Mouse (Mus musculus): Measurements from ENCODE around the gene Sntb2. TPM values are rescaled to one million over a fixed set of nuclear protein-coding genes. Genes with fewer than 3 reads are reported as not detected.
A peak's percentile ranks its signal among the peaks of the same experiment; 100 is the strongest.

Sntb2 gene
- polyA plus RNA-seq, 1 experiment from 2014 or later = 9.0 TPM

DNA sequence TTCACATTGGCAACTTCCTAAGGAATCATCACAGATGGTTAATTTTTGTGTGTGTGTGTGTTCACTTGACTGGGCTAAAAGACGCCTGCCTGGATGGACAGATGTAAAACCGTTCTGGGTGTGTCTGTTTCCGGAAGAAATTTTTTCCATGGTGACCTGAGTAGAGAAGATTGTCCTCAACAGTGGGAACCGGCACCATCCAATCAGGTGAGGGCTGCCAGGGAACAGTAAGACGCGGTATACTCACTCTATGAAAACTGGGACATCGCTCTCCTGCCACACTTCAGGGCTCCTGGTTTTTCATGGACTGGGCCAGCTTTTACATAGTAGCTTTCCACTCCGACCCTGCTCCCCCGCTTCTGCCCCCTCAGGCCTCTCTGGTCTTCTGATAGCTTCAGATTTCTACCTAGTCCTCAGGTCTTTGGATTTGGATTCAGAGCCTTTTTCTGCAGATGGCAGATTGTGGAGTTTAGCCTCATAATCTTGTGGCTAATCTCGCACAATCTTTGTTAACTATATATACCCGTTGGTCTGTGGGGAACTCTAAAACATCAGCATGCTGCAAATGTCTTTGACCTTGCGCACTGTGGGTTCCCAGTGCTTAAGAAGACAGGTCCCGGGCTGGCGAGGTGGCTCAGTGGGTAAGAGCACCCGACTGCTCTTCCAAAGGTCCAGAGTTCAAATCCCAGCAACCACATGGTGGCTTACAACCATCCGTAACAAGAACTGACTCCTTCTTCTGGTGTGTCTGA, 1.1 kb upstream of the Sntb2 start:
- Histone ChIP-seq H3K9me3 (no peaks in the 10 kb centered on the region), H3K9ac (replicated peaks) (no peak overlapping the region), H3K27ac (replicated peaks) (no peak overlapping the region), H3K4me3 (no peak overlapping the region), H3K36me3 (no peaks in the 10 kb centered on the region), H3K4me2 (replicated peaks) (no peak overlapping the region), H3K27me3 (peaks cover 25% of the 10 kb centered on the region), H3K4me1 (peaks cover 26% of the 10 kb centered on the region)
- 78% methylated on average over 16 of the region's 16 CpGs for WGBS
- ATAC-seq (ENCODE audit: low FRiP score, low read depth) = no peak

DNA sequence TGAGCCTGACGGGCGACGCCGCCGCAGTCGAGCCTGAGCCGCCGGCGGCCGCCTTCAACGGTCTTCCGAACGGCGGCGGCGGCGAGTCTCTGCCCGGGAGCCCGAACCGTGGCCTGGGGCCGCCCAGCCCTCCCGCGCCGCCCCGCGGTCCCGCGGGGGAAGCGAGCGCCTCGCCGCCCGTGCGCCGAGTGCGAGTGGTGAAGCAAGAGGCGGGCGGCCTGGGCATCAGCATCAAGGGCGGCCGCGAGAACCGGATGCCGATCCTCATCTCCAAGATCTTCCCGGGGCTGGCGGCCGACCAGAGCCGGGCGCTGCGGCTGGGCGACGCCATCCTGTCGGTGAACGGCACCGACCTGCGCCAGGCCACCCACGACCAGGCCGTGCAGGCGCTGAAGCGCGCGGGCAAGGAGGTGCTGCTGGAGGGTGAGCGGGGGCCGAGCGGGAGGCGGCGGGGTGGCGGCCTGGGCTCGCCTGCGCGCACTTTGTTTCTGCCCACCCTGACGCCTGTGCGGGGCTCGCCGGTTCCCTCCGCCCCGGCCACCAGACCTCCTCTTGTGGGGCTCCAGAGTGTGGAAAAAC, 438 bp downstream of the Sntb2 start:
- Histone ChIP-seq H3K9ac (replicated peaks) (peak overlapping the region; percentile 89), H3K4me1 (peaks cover 26% of the 10 kb centered on the region), H3K4me2 (replicated peaks) (peak overlapping the region; percentile 79), H3K36me3 (no peaks in the 10 kb centered on the region), H3K27me3 (peaks cover 25% of the 10 kb centered on the region), H3K27ac (replicated peaks) (peak overlapping the region; percentile 93), H3K9me3 (no peaks in the 10 kb centered on the region), H3K4me3 (peak overlapping the region; percentile 91)
- WGBS = under 1% methylated on average over 70 of the region's 76 CpGs
- ATAC-seq (ENCODE audit: low FRiP score, low read depth) = peak; percentile 74

DNA sequence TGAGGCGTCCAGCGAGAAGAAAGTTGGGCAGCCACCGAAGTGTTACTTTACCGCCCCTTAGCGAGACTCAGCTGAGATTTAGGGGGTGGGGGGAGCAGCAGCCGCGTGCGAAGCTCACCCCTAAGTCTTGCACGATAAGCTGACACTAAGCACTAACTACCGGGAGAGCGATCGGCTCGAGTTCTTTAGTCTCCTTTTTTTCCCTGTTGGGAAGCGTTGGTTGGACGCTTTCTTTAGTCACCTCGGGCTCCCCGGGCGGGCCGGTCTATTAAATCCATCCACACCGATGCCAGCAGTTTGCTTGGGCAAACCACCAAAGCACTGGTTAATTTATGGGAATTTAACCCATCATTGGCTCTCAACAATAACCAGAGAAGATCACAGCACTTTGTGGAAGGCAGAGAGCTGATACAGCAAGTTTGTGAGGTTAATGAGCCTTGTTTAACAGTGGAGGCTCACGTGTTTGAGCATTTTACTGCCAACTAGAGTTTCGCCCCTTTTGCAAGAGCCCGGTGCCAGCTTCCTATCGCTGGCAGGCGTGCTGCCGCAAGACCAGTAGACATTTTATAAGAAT, 1.0 kb downstream of the Sntb2 start:
- Histone ChIP-seq H3K27me3 (peaks cover 24% of the 10 kb centered on the region), H3K36me3 (no peaks in the 10 kb centered on the region), H3K27ac (replicated peaks) (peak overlapping the region; percentile 93), H3K4me3 (peak overlapping the region; percentile 91), H3K9ac (replicated peaks) (peak overlapping the region; percentile 89), H3K4me2 (replicated peaks) (peak overlapping the region; percentile 79), H3K9me3 (no peaks in the 10 kb centered on the region), H3K4me1 (peaks cover 26% of the 10 kb centered on the region)
- under 1% methylated on average over 26 of the region's 26 CpGs for WGBS
- no peak; the same call in 1 of the 2 replicates for ATAC-seq (ENCODE audit: low FRiP score, low read depth)

DNA sequence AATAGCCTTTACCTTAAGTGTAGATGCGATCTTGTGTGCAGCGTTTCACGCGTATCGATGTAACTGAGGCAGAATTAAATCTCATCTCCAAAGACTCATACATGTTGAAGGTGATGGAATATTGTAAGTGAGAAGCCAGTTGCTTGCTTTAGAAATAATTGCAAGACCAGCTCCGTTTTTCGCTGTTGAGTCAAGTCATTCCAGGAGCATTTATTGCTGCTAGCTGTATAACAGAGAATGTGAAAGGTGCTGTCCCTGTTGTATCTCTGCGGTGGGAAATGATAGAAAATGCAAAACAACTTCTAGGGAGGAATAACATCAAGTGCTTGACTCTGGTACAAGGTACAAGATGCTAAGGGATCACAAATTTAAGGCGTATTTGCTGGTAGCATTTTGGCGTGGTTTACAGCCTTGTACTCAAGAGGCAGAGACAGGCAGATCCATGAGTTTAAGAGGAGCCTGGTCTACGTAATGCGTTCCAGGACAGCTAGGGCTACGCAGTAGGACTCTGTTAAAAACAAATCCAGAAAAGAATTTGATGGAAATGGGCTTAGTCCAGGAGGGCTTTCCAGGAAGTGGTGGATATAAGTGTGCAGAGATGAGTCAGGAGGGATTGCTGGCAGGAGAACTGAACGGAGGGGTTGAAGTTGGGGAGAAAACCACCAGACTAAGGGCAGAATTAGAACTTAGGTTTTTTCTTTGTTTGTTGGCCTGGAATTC, 1.7 kb downstream of the Sntb2 start:
- Histone ChIP-seq H3K4me2 (replicated peaks) (peak overlapping the region; percentile 79), H3K4me1 (peaks cover 25% of the 10 kb centered on the region), H3K27me3 (peaks cover 18% of the 10 kb centered on the region), H3K36me3 (no peaks in the 10 kb centered on the region), H3K4me3 (peak overlapping the region; percentile 91), H3K27ac (replicated peaks) (no peak overlapping the region), H3K9me3 (no peaks in the 10 kb centered on the region), H3K9ac (replicated peaks) (peak overlapping the region; percentile 89)
- WGBS = 46% methylated on average over 14 of the region's 14 CpGs
- ATAC-seq (ENCODE audit: low FRiP score, low read depth) = no peak

DNA sequence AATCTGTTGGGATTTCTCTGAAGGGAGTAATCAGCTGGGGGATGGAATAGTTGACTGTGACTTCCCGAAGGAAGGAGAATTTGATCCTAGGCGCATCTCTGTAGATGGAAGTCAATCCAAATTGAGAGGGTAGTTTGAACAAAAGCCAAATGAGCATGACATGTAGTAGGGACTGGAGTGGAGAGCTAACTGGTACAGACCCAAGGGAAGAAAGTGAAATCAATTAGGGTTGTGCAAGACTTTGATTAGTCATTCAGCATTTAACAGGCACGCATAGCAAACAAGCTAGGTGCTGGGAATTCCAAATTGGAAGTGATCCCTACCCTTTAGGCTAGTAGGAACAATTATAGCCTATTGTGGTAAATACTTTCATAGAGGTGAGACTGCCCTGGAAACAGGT, 6.3 kb downstream of the Sntb2 start:
- no peak overlapping the region for H3K4me2 ChIP-seq (replicated peaks)
- no peaks in the 10 kb centered on the region for H3K36me3 ChIP-seq
- no peak for ATAC-seq (ENCODE audit: low FRiP score, low read depth)
- 95% methylated on average over 3 of the region's 3 CpGs for WGBS
- 0 out of 2 replicates have a peak, but pooled peaks cover 3% of the 10 kb centered on the region for H3K27me3 ChIP-seq
- no peak overlapping the region for H3K4me3 ChIP-seq
- H3K9me3 ChIP-seq = no peaks in the 10 kb centered on the region
- H3K9ac ChIP-seq (replicated peaks) = no peak overlapping the region
- H3K27ac ChIP-seq (replicated peaks) = no peak overlapping the region
- peaks cover 18% of the 10 kb centered on the region for H3K4me1 ChIP-seq

DNA sequence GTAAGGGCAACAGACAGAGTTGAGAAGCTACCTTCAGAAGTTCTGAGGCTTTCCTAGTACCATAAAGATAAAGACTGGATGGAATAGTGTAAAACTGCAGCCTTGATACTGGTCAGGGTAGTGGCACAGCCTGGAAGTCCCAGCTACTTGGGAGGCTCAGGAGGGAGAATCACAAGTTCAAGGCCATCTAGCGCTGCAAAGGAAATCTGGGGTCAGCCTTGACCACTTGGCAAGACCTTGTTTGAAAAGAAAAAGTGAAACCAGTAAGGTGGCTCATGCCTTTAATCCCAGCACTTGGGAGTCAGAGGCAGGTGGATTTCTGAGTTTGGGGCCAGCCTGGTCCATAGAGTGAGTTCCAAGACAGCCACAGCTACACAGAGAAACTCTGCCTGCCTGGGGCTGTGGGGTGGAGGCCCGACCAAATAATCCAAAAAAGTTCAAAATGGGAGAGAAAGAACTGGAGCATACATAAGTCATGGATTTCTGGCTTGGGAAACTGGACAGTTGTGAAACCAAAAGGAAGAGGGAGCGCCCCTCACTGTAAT, 8.4 kb downstream of the Sntb2 start:
- no peak overlapping the region for H3K27ac ChIP-seq (replicated peaks)
- no peak for ATAC-seq (ENCODE audit: low FRiP score, low read depth)
- WGBS = 89% methylated on average over 3 of the region's 3 CpGs
- H3K4me2 ChIP-seq (replicated peaks) = no peak overlapping the region
- H3K9ac ChIP-seq (replicated peaks) = no peak overlapping the region
- H3K4me1 ChIP-seq = 0 out of 2 replicates have a peak, but pooled peaks cover 3% of the 10 kb centered on the region
- H3K27me3 ChIP-seq = no peaks in the 10 kb centered on the region
- H3K9me3 ChIP-seq = no peaks in the 10 kb centered on the region
- no peaks in the 10 kb centered on the region for H3K36me3 ChIP-seq
- no peak overlapping the region for H3K4me3 ChIP-seq

DNA sequence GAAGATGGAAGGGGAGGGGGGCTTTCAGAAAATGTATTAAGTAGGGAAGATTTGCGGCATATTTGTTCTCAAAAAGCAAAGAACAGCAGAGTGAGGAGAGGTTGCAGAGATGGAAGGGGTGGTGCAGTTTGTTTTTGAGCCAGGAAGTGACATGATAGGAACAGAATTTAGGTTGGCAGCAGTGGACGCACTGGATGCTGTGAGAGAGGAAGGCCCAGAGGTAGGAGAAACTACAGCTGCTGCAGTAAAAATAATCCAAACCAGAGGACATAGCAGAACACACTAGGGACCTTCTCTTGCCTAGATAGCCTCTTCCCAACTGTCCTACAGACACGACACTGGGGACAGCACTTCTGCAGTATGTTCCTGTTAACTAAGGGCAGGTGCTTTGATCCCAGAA, 9.2 kb downstream of the Sntb2 start:
- WGBS = 80% methylated on average over 3 of the region's 3 CpGs
- H3K4me3 ChIP-seq = no peak overlapping the region

DNA sequence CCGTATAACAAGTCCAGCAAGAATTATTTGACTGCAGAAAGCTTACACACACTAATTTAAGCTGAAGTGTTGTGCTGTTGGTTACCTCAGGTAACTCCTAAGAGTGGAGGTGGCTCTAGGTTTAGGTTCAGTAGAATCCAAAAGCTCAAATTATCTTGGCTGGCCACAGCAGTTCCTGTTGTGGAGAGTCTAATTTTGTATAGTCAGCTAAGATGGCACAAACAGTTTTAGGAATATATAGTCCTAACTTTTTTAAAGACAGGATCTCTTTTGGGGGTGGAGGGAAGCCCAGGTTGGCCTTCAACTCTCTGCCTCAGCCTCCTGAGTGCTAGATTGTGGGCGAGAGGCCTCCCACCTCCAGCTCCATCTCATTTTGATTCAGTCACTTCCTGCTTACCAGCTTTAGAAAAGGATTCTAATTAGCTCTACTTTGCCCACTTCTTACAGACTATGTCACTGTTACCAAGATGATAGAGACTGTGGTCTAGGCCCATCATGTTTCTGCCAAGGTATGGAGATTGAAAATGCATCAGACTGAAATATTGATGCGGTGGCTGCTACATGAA, 13.2 kb downstream of the Sntb2 start:
- Histone ChIP-seq H3K27ac (replicated peaks) (no peak overlapping the region), H3K4me2 (replicated peaks) (no peak overlapping the region), H3K4me1 (0 out of 2 replicates have a peak, but pooled peaks cover 3% of the 10 kb centered on the region), H3K4me3 (no peak overlapping the region), H3K9me3 (no peaks in the 10 kb centered on the region), H3K36me3 (no peaks in the 10 kb centered on the region), H3K9ac (replicated peaks) (no peak overlapping the region), H3K27me3 (no peaks in the 10 kb centered on the region)
- ATAC-seq (ENCODE audit: low FRiP score, low read depth) = no peak
- WGBS = 90% methylated on average over 3 of the region's 3 CpGs

More for the DNA sequence above, 9.2 kb downstream of the Sntb2 start:
- Histone ChIP-seq H3K9me3 (no peaks in the 10 kb centered on the region), H3K36me3 (no peaks in the 10 kb centered on the region), H3K4me1 (0 out of 2 replicates have a peak, but pooled peaks cover 3% of the 10 kb centered on the region), H3K9ac (replicated peaks) (no peak overlapping the region), H3K27me3 (no peaks in the 10 kb centered on the region), H3K27ac (replicated peaks) (no peak overlapping the region), H3K4me2 (replicated peaks) (no peak overlapping the region)
- ATAC-seq (ENCODE audit: low FRiP score, low read depth) = no peak

DNA sequence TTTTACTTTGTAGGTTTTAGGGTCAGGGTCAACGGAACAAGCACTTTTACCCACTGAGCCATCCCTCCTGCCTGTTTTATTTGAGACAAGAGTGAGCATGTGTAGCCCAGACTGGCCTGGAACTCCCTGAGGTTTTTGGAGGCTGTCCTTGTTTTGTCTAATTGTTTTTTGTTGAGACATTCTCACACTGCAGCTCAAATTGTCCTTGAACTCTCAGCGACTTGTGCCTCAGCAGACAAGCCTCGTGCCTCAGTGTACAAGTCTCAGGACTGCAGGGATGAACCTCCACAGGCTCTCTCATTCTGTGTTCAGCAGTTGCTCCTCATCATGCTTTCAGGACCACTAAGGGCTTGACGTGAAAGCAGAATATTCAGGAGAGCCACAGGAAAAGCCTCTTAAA, 16.2 kb downstream of the Sntb2 start:
- H3K4me1 ChIP-seq = no peaks in the 10 kb centered on the region
- WGBS = 72% methylated on average over 4 of the region's 4 CpGs
- H3K9ac ChIP-seq (replicated peaks) = no peak overlapping the region
- ATAC-seq (ENCODE audit: low FRiP score, low read depth) = no peak
- no peaks in the 10 kb centered on the region for H3K9me3 ChIP-seq
- H3K4me2 ChIP-seq (replicated peaks) = no peak overlapping the region
- H3K36me3 ChIP-seq = no peaks in the 10 kb centered on the region
- no peak overlapping the region for H3K27ac ChIP-seq (replicated peaks)
- H3K27me3 ChIP-seq = no peaks in the 10 kb centered on the region
- no peak overlapping the region for H3K4me3 ChIP-seq

DNA sequence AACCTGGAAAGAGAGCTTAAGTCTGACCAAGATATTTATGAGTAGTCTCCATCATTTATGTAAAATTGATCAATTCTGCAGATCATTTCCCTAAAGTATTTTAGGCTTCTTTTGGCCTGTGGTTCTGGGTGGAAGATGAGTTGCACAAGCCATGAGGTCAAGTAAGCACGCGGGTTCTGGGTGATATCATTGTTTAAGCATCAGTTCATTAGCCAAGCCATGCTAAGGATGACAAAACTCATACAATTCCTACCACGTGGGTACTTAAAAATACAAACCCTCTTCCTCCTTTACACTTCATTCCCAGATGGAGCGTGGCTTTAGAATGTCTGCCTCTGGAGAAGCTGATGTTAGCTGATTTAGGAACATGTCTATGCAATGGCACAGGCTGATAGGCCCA, 18.0 kb downstream of the Sntb2 start:
- H3K4me3 ChIP-seq = no peak overlapping the region
- H3K9ac ChIP-seq (replicated peaks) = no peak overlapping the region
- WGBS = 86% methylated on average over 4 of the region's 4 CpGs
- H3K27me3 ChIP-seq = no peaks in the 10 kb centered on the region
- H3K36me3 ChIP-seq = no peaks in the 10 kb centered on the region
- no peaks in the 10 kb centered on the region for H3K4me1 ChIP-seq
- no peak overlapping the region for H3K27ac ChIP-seq (replicated peaks)
- no peak for ATAC-seq (ENCODE audit: low FRiP score, low read depth)
- no peaks in the 10 kb centered on the region for H3K9me3 ChIP-seq
- H3K4me2 ChIP-seq (replicated peaks) = no peak overlapping the region

DNA sequence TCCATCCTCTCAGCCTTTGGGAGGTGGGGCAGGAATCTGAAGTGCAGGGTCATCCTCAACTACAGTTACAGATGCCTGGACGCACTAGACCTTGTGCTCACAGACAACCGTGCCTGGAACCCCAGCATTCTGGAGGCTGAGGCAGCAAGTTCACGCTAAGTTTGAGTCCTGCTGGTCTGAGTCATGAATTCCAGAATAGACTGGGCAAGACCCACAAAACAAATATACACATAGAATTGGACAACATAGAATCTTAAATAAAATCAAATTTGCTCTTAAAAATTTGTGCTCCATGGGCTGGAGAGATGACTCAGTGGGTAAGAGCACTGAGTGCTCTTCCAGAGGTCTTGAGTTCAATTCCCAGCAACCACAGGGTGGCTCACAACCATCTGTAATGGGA, 21.5 kb downstream of the Sntb2 start:
- no peaks in the 10 kb centered on the region for H3K4me1 ChIP-seq

More for the DNA sequence above, 21.5 kb downstream of the Sntb2 start:
- no peak for ATAC-seq (ENCODE audit: low FRiP score, low read depth)
- Histone ChIP-seq H3K9ac (replicated peaks) (no peak overlapping the region), H3K27ac (replicated peaks) (no peak overlapping the region), H3K27me3 (no peaks in the 10 kb centered on the region), H3K36me3 (no peaks in the 10 kb centered on the region), H3K4me2 (replicated peaks) (no peak overlapping the region), H3K4me3 (no peak overlapping the region), H3K9me3 (no peaks in the 10 kb centered on the region)
- WGBS = 92% methylated on average over 3 of the region's 3 CpGs

Data from midbrain, embryonic 12.5 days (tissue).